Mouse (Mus musculus): ENCODE measurements around the gene Trappc5.

The Trappc5 gene

GRCm38 (mm10) chr8:3676131-3676992, at the start of gene Trappc5:
Trappc5 (plus strand) TSS chr8:3676299.
- DNase-seq (ENCODE audit: low spot score): peak; percentile 62

GRCm38 (mm10) chr8:3626971-3627370, 49.1 kb upstream of the Trappc5 start:
- no peak for DNase-seq (ENCODE audit: low spot score)

DNA sequence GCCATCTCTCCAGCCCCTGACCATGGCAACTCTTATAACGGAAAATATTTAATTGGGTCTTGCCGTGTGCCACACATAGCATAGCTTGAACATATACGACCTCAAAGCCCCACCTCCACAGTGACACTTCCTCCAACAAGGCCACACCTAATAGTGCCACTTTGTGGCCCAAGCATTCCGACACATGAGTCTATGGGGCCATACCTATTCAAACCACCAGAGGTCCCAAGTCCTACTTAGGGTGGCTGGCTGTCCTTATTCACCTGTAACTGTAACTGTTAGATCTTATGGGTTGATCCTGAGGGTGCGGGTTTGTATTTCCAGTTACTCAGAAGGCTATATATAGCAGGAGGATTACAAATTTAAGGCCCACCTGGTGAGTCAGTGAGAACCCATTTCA, 48.1 kb upstream of the Trappc5 start:
- DNase-seq (ENCODE audit: low spot score): no peak

DNA sequence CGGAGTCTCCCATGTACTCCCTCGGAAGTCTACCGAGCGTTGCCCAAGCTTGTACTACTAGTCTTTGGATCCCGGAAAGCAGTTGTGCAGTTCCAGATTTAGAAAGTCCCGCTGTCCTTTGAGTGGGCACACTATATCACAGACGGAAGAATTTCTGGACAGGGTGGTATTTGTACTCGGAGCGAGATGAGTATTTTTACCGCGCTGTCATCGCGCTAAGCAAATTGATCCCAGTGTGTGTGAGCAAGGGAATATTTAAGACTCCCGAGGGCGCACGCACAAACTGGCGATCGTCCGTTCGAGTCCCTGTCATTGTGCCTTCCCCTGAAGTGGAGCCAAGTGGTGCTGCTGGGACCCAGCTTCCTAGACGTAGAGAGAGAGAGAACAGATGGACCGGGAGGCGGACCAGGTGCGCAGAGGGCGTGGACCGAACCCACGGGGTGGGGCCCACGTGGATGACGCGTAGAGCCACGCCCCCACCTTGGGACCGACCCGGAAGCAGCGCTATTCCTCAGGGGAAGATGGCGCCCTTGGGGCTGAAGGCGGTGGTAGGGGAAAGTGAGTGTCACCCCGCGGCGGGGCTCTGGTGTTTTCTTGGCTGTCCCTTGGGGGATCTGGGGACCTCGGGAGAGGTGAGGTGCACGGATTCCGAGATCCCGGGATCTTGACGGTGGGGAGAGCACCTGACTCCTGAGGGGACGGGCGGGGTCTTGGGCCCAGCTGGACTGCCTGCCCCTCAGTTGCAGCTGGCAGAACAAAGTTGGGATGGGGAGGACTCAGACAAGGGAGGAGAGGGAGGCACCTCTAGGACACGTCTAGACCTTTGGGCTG, 45.2 kb upstream of the Trappc5 start, which contains the start of gene Stxbp2:
Gene Stxbp2, plus strand, starts transcription at position 309 of the 831 bp plus-strand sequence.
- DNase-seq (ENCODE audit: low spot score): no peak

GRCm38 (mm10) chr8:3631478-3631875, 44.6 kb upstream of the Trappc5 start:
- no peak for DNase-seq (ENCODE audit: low spot score)

DNA sequence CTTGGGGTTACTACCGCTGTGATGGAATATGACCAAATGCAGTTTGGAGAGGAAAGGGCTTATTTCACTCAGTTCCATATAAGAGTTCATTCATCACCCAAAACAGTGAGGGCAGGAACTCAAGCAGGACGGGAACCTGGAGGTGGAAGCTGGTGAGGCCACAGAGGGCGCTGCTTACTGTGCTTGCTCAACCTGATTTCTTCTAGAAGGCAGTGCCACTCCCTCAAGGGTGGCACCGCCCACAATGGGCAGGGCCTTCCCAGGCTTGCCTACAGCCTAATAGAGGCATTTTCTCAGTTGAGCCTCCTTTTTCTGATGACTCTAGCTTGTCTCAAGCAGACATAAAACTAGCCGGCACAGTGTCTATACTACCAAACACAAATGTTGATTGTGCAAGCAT, 30.3 kb upstream of the Trappc5 start:
- no peak for DNase-seq (ENCODE audit: low spot score)

GRCm38 (mm10) chr8:3646824-3647531, 29.1 kb upstream of the Trappc5 start:
- DNase-seq (ENCODE audit: low spot score): no peak

DNA sequence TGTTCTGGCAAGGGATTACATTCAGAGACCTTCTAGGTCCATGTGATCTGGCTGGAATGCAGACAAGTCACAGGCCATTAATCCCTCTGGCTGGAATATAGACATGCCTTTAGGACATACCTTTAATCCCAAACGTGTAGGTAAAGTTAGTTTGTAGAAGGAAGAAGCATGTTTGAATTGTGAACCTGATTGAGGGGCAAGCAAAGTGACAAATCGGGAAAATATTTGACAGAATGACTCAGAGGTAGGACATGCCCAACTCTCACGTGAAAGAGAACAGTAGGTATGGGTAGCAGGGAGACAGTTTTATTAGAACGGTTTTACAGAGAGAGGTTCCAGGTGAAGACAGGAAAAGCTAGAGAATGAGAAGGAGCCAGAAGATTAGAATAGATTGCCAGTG, 28.5 kb upstream of the Trappc5 start:
- DNase-seq (ENCODE audit: low spot score): no peak

DNA sequence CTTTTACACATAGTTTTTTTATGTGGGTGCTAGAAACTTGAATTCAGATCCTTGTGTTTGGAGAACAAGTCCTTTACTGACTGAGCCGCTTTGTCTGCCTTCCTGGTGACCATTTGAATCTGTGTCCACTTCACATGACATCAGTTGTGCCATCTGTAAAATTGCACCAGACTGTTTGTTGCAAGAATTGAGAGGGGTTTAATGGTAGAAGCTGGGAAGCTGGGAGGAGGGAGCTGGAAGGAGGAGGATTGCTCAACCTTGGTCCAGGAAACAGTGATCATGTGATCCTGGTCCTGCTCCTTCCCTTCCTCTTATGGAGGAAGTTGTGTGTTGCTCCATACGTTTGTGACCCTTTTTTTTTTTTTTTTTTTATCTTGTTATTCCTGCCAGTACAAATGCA, 27.8 kb upstream of the Trappc5 start:
- no peak for DNase-seq (ENCODE audit: low spot score)

GRCm38 (mm10) chr8:3648990-3649389, 27.1 kb upstream of the Trappc5 start:
- DNase-seq (ENCODE audit: low spot score): no peak

GRCm38 (mm10) chr8:3652845-3653244, 23.3 kb upstream of the Trappc5 start:
- no peak for DNase-seq (ENCODE audit: low spot score)

- no peak for DNase-seq (ENCODE audit: low spot score)
Observed at GRCm38 (mm10) chr8:3654726-3655508, 21.2 kb upstream of the Trappc5 start.

DNA sequence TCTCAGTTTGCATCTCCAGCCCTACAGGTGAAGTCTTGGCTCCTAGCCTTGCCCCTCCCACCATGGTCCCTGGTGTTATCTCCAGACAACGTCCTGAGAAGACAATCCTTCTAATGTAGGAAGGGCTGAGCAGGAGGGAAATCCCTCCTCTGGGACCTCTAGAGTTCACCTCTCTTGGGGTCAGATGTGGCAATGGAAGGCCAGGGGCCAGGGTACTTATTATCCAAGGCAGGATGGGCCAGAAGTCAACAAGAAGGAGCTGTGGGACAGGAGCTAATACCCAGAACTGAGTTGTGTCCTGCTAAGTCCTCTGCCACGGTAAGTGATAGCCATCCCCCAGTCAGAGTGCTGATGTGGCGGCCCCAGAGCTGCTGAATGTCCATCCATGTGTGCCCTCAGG, 20.6 kb upstream of the Trappc5 start, which contains the start of gene Retn:
Gene Retn, plus strand, starts transcription at position 245 of the 400 bp plus-strand sequence.
- no peak for DNase-seq (ENCODE audit: low spot score)

- no peak for DNase-seq (ENCODE audit: low spot score)
Observed at GRCm38 (mm10) chr8:3656725-3657381, 19.2 kb upstream of the Trappc5 start.

DNA sequence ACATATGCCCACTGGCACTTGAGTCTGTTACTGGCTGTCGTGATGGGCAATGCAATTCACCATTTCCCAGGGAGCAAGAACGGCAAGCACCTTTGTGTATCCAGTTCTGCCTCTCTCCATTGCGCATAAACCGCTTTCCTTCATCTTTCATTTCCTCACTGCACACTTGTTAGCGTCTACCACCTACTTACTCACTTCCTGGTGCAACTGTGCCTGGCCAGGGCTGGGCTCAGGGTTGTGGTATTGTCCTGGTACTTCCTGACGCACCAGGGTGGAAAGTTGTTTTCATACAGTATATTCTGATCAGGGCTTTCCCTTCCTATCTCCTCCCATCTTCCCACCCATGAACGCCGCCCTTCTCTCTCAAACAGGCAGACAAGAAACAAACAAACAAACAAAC, 15.2 kb upstream of the Trappc5 start:
- no peak for DNase-seq (ENCODE audit: low spot score)

- DNase-seq (ENCODE audit: low spot score): no peak
Observed at GRCm38 (mm10) chr8:3664405-3664804, 11.7 kb upstream of the Trappc5 start.

DNA sequence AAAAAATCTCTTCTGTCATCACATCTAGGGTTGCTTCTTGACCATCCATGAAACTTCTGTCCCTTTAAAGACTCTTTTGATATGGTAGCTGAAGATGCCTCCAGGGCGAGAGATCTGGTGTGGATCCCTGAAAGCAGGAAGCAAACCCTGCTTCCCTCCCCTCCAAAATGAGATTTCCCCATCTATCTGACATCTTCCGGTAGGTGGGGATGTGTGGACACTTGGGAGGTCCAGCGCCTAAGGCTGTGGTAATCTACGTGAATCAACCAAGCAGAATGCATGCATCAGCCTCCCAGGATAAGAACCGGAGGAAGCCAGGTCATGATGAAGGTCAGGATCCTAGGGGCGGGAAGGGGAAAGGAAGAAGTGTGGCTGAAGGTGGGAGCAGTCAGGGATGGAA, 10.6 kb upstream of the Trappc5 start, which contains the start of gene Mcemp1:
Gene Mcemp1, plus strand, starts transcription at position 248 of the 400 bp plus-strand sequence.
- DNase-seq (ENCODE audit: low spot score): no peak

- DNase-seq (ENCODE audit: low spot score): no peak
Observed at GRCm38 (mm10) chr8:3670388-3670787, 5.7 kb upstream of the Trappc5 start.

DNA sequence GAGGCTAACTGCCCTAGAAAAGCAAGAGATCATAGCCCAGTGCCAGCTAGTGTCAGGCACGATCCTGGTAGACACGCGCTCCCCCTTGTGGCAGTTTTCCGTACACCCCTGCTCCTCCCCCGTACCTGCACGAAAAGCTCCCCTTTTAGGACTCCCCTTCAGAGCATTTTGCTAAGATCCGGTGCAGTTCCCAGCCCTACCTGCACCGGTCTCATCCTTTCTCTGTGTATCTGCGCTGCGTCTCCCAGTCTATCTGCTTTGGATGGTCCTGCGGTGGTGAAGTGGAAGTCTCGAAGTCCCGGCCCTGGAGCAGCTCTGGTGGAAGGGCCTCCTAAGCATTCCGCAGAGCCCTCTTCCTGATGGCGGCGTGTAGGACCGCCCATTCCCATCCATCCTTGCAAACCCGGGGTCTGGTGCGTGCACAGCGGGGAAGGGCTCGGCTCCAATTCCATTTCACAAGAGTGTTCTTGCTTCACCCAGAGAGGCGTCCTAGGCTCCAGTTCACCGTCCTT, 4.1 kb upstream of the Trappc5 start, which contains the start of gene Fcor:
Gene Fcor, minus strand, starts transcription at position 383 of the 512 bp plus-strand sequence.
- DNase-seq (ENCODE audit: low spot score): peak; percentile 46

DNA sequence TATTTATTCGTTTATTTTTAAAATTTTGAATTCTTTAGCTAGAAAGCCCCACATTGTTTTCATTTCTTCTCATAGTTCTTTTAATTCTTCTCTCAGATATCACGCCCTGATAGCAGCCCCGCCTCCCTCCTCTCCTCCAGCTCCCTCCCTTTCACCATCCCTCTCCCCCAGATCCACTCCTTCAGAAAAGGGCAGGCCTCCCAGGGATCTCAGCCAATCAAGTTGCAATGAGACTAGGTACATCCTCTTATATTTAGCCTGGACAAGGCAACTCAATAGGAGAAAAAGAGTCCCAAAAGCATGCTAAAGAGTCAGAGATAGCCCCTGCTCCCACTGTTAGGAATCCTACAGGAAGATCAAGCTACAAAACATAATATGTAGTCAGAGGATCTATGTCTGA, 1.4 kb upstream of the Trappc5 start:
- DNase-seq (ENCODE audit: low spot score): no peak
